Mouse (Mus musculus) liver, adult 2 months (tissue): ENCODE measurements around the gene Cops8.

Experiments used
- CTCF ChIP-seq: fragments of 200-500 bp; IDR thresholded peaks from 2 replicates; pipeline ENCODE4 v1.5.1; 2011; ENCODE audit warnings: low read depth, low read length, control low read depth
- POLR2A ChIP-seq: fragments of 200-500 bp; IDR thresholded peaks from 2 replicates; pipeline ENCODE4 v1.6.1; 2011; ENCODE audit warnings: low read length, control low read depth; ENCODE audit not compliant: insufficient read depth; ENCODE audit errors: extremely low read depth

- TF ChIP-seq POLR2A (no peak), CTCF (no peak)
Observed at GRCm38 (mm10) chr1:90662491-90662890, 59.7 kb downstream of the Cops8 start.
